Mouse (Mus musculus) embryo, embryonic 11.5 days (tissue): ENCODE measurements around the gene Olfr114.

Experiments used
- DNase-seq: peaks from one replicate; pipeline ENCODE4 v3.0.0-alpha.2; 2012; ENCODE audit warnings: low read depth, low spot score

The Olfr114 gene

GRCm38 (mm10) chr17:37592643-37593042 lies at the start of gene Olfr114:
TSS of gene Olfr114 (minus strand) at chr17:37592743.
- no peak for DNase-seq

GRCm38 (mm10) chr17:37627009-37627408 lies 34.5 kb upstream of the Olfr114 start, which contains the start of the genes Olfr115 and Olfr116:
TSS of gene Olfr115 (minus strand) at chr17:37627109.
TSS of gene Olfr116 (minus strand) at chr17:37627199.
- no peak for DNase-seq

GRCm38 (mm10) chr17:37577563-37577962 lies 15.0 kb downstream of the Olfr114 start, which contains the start of gene Olfr113:
TSS of gene Olfr113 (minus strand) at chr17:37577663.
- DNase-seq = no peak

GRCm38 (mm10) chr17:37569351-37569750 lies 23.2 kb downstream of the Olfr114 start, which contains the start of gene Olfr112:
TSS of gene Olfr112 (minus strand) at chr17:37569451.
- no peak for DNase-seq

- no peak for DNase-seq
Observed at GRCm38 (mm10) chr17:37558913-37559615, 33.5 kb downstream of the Olfr114 start.

GRCm38 (mm10) chr17:37543800-37544435 lies 48.6 kb downstream of the Olfr114 start:
- DNase-seq = no peak

GRCm38 (mm10) chr17:37541454-37542119 lies 51.0 kb downstream of the Olfr114 start:
- no peak for DNase-seq
